Mouse (Mus musculus): ENCODE results near the gene Rai1.

Rai1 gene

GRCm38 (mm10) chr11:60127863-60128512, 23.2 kb downstream of the Rai1 start:
- DNase-seq (ENCODE audit: low read depth, low spot score) = no peak

GRCm38 (mm10) chr11:60130516-60130915, 25.7 kb downstream of the Rai1 start:
- DNase-seq (ENCODE audit: low read depth, low spot score) = peak; percentile 41

GRCm38 (mm10) chr11:60132061-60132460, 27.2 kb downstream of the Rai1 start:
- no peak for DNase-seq (ENCODE audit: low read depth, low spot score)

GRCm38 (mm10) chr11:60136491-60136890, 31.7 kb downstream of the Rai1 start:
- no peak for DNase-seq (ENCODE audit: low read depth, low spot score)

- DNase-seq (ENCODE audit: low read depth, low spot score) = no peak
Observed at GRCm38 (mm10) chr11:60137170-60137569, 32.4 kb downstream of the Rai1 start.

- peak; percentile 57 for DNase-seq (ENCODE audit: low read depth, low spot score)
Observed at GRCm38 (mm10) chr11:60139141-60139733, 34.4 kb downstream of the Rai1 start.

GRCm38 (mm10) chr11:60139734-60140371, 35.0 kb downstream of the Rai1 start:
- DNase-seq (ENCODE audit: low read depth, low spot score) = peak; percentile 52

GRCm38 (mm10) chr11:60140586-60141284, 35.9 kb downstream of the Rai1 start:
- DNase-seq (ENCODE audit: low read depth, low spot score) = no peak

- DNase-seq (ENCODE audit: low read depth, low spot score) = no peak
Observed at GRCm38 (mm10) chr11:60141285-60141608, 36.4 kb downstream of the Rai1 start.

- DNase-seq (ENCODE audit: low read depth, low spot score) = no peak
Observed at GRCm38 (mm10) chr11:60143086-60143485, 38.3 kb downstream of the Rai1 start.

GRCm38 (mm10) chr11:60146170-60146569, 41.4 kb downstream of the Rai1 start:
- DNase-seq (ENCODE audit: low read depth, low spot score) = no peak

- no peak for DNase-seq (ENCODE audit: low read depth, low spot score)
Observed at GRCm38 (mm10) chr11:60148591-60148990, 43.8 kb downstream of the Rai1 start.

- DNase-seq (ENCODE audit: low read depth, low spot score) = no peak
Observed at GRCm38 (mm10) chr11:60149086-60149485, 44.3 kb downstream of the Rai1 start.

- DNase-seq (ENCODE audit: low read depth, low spot score) = no peak
Observed at GRCm38 (mm10) chr11:60150677-60151076, 45.9 kb downstream of the Rai1 start.

GRCm38 (mm10) chr11:60152339-60152738, 47.5 kb downstream of the Rai1 start:
- DNase-seq (ENCODE audit: low read depth, low spot score) = no peak

- no peak for DNase-seq (ENCODE audit: low read depth, low spot score)
Observed at GRCm38 (mm10) chr11:60153936-60154335, 49.1 kb downstream of the Rai1 start.

GRCm38 (mm10) chr11:60155690-60156089, 50.9 kb downstream of the Rai1 start:
- DNase-seq (ENCODE audit: low read depth, low spot score) = no peak

GRCm38 (mm10) chr11:60158271-60158670, 53.5 kb downstream of the Rai1 start:
- no peak for DNase-seq (ENCODE audit: low read depth, low spot score)

GRCm38 (mm10) chr11:60159955-60160354, 55.1 kb downstream of the Rai1 start:
- DNase-seq (ENCODE audit: low read depth, low spot score) = no peak

- no peak for DNase-seq (ENCODE audit: low read depth, low spot score)
Observed at GRCm38 (mm10) chr11:60160454-60161114, 55.8 kb downstream of the Rai1 start.

- DNase-seq (ENCODE audit: low read depth, low spot score) = no peak
Observed at GRCm38 (mm10) chr11:60161146-60161874, 56.5 kb downstream of the Rai1 start.
